Mouse (Mus musculus) ZHBTc4 (cell line): Measurements from ENCODE around the gene Olfr914.

ENCODE experiments used
- DNase-seq: peaks from one replicate; pipeline ENCODE4 v3.0.0-alpha.2; 2011; ENCODE audit warnings: low read depth, low spot score

Gene Olfr914

DNA sequence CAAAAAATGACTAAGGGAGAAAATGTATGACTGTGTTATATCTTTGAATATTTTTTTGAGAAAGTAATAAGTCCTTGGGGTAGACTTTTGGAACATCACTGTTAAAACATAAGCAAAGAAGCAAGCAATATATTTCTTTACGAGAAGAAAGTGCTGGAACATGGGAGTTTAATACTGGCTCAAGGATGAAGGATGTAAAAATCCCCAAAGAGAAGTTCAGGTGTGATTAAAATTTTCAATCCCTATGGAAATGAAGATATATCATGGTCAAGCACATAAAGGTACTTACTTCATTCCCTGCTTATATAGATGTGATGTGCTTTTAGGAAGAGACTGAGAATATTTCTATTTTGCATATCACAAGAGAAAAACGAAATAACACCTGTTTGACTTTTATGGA lies at the start of gene Olfr914:
Gene Olfr914 (plus strand): TSS at position 301 of the 400 bp plus-strand sequence.
- no peak for DNase-seq

DNA sequence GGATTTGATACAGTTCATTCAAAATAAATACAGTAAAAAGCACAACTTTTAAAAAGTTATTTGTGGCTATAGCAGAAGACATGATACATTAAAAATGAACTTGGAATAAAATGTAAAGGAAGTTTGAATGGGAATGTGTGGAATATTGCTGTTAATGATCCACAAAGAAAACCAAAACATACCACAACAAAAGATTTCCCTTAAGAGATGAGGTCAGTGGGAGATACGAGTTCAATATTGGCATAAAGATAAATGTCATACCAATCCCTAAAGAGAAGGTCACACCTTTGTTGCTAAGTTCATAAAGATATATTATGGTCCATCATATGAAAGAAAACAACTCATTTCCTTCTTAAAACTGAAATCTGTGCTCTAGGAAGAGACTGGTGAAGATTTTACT lies 25.0 kb upstream of the Olfr914 start, which contains the start of gene Olfr912:
Gene Olfr912 (plus strand): TSS at position 301 of the 400 bp plus-strand sequence.
- DNase-seq, result no peak

DNA sequence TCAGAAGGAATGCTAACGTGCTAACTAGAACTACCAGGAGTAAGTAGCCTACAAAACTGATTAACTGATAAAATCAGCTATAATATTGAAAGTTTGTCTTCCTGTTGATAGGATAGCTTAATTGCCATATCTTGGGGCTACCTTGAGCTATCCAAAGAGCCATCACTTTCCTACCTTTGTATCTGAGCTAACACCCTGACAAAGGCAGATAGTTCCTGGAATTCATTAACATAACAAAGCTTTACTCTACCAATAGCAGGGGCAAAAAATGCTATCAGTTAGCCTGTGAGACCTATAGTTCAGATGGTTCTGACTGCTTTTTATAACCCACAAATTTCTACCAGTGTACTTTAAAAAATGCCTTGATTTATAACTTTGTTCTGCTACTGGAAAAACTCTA lies 13.8 kb upstream of the Olfr914 start:
- DNase-seq, result peak; percentile 19

DNA sequence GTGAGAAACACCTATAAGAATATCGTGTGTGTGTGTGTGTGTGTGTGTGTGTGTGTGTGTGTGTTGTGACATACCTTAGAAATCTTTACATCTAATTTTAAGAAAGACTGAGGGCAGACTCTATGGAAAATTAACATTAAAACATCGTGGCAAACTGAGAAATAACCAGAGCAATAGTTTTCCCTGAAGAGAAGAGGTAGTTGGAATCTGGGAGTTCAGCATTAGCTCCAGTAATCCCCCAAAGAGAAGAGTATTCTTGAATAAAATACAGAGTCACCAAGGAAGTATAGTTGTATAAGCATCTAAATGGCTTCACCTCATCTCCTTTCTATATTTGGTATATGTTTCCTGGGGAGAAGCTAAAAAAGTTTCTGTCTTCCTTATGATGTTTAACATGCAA lies 12.4 kb upstream of the Olfr914 start, which contains the start of gene Olfr913:
Gene Olfr913 (plus strand): TSS at position 301 of the 400 bp plus-strand sequence.
- no peak for DNase-seq

DNA sequence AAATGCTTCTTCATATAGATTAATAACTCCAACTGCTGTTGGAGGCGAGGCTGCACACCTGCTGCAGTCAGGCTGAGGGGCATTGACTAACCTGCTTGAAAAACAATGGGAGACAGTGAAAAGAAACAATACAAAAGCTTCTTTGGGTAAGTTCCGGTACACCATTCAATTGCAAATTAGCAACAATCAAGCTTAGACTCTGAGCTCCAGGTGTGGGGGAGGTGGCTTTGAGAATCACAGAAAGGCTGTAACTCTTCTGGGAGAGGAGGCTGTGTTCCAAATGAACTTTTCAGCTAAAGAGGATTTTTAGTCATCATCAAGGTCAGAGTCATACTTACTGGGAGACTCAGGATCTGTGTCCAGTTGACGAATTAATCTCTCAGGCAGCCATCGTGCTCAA lies 27.5 kb downstream of the Olfr914 start:
- peak; percentile 63 for DNase-seq

DNA sequence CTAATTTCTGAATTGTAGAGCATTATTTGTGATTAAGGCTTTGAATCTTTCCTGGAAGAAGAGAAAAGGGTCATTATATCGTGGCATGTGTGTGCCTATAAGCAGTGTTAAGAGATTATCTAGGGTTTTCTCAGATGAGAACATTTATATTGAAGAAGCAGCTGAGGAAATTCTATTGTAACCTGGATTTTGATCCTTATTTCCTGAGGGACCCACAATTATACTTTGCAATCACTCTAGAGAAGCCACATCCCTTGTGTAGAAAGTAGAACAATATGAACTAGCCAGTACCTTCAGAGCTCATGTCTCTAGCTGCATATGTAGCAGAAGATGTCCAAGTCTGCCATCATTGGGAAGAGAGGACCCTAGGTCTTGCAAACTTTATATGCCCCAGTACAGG lies 54.9 kb downstream of the Olfr914 start, which contains the start of gene Olfr916:
Gene Olfr916 (minus strand): TSS at position 101 of the 400 bp plus-strand sequence.
- DNase-seq, result no peak
